Mouse (Mus musculus) R1 (cell line): ENCODE data around the gene Lingo3.
A peak's percentile ranks its signal among the peaks of the same experiment; 100 is the strongest.
"Not testable (repeated sequence)": the region's sequence is repeated elsewhere in the genome, so short reads cannot be mapped to it uniquely, and the experiment has no call there.

Experiments
- DNase-seq: peaks from one replicate; pipeline ENCODE4 v3.0.0-alpha.2; 2018; ENCODE audit warnings: low read depth, low spot score

The Lingo3 gene

DNA sequence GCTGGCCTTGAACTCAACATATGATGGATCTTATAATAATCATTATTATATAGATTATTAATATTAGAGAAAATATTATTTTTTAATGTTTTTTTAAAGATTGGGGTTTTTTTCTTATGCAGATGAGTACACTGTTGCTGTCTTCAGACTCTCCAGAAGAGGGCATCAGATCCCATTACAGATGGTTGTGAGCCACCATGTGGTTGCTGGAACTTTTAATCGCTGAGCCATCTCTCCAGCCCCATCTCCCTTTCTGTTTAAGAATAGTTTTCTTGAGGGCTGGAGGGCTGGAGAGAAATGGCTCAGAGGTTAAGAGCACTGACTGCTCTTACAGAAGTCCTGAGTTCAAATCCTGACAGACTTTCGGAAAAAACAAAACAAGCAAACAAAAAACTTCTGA is 21.8 kb downstream of the Lingo3 start:
- peak; percentile 75 for DNase-seq

DNA sequence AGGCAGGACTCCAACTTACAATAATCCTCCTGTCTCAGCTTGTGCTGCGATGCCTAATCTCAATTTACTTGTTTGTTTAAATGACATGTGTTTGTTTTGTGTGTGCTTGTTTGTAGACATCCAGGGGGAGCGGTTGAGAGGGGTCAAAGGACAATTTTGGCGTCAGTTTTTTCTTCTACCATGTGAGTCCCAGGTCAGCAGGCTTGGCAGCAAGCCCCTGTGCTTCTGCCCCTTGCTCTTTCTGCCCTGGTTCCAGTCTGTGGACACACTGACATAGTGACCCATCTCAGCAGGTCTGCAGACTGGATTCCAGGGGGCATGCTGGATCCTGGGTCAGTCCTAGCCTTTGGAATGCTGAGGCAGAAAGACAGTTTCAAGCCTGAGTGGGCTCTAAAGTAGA is 24.4 kb downstream of the Lingo3 start:
- no peak for DNase-seq

- no peak for DNase-seq
These were observed 25.1 kb downstream of the Lingo3 start for GRCm38 (mm10) chr10:80818599-80819281.

DNA sequence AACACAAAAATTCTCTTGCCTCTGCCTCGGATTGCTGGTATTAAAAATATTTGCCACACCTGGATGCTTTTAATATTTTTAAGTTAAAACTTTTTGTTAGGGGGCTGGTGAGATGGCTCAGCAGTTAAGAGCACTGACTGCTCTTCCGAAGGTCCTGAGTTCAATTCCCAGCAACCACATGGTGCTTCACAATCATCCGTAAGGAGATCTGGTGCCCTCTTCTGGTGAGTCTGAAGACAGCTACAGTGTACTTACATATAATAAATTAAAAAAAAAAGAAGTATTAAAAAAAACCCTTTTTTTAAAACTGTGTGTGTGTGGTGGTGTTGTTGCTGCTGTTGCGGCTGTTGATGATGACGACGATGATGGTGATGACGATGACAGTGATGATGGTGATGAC is 25.9 kb downstream of the Lingo3 start:
- DNase-seq = peak; percentile 67

DNA sequence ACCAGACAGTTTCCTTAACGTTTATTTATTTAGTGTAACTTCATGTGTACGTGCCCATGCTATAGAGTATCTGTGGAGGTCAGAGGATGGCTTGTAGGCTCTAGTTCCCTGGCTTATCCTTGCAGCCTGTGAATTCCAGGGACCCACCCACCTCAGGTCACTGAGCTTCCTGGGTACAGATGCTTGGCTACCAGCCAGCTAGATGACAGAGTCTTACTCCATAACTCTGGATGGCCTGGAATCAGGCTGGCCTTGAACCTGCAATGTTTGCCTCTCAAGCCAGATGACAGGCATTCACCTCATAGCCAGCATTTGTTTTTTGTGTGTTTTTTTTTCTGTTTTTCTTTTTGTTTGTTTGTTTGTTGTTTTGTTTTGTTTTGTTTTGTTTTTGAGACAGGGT is 26.7 kb downstream of the Lingo3 start:
- no peak for DNase-seq

GRCm38 (mm10) chr10:80816303-80816702 is 27.5 kb downstream of the Lingo3 start:
- DNase-seq = not testable (repeated sequence)

DNA sequence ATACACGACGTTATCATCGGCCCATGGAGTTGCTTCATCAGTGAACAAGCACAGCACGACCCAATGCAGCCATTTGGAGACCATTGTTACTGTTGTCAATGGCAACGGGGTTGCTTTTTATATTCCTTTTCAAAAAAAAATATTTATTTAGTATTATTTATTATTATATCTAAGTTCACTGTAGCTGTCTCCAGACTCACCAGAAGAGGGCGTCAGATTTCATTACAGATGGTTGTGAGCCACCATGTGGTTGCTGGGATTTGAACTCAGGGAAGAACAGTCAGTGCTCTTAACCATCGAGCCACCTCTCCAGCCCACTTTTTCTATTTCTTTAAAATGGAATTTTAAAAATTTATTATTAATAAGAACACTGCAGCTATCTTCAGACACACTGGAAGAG is 29.0 kb downstream of the Lingo3 start:
- DNase-seq = no peak

DNA sequence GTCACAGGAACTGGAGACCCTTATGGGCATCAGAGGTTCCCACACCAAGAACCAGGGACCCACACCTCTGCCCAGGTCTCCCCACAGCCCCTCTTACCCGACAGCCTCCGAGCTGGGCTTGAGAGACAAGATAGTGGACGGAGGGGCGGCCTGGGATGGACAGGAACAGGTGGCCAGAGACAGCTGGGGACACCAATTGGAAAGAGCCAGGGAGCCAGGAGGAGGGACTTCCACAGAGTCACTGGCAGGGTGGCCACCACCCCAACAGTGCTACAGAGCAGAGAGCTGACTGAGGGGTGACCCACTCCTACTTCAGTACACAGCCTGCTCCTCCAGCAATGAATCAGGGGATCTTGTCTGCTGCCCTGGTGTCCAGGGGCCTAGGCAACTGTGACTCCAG is 30.5 kb downstream of the Lingo3 start, which contains the start of gene Jsrp1:
TSS of gene Jsrp1 (minus strand) at position 133 of the 400 bp plus-strand sequence.
- DNase-seq = no peak

GRCm38 (mm10) chr10:80812391-80813041 is 31.3 kb downstream of the Lingo3 start:
- DNase-seq = no peak

- no peak for DNase-seq
These were observed 33.8 kb downstream of the Lingo3 start for GRCm38 (mm10) chr10:80810084-80810483.

DNA sequence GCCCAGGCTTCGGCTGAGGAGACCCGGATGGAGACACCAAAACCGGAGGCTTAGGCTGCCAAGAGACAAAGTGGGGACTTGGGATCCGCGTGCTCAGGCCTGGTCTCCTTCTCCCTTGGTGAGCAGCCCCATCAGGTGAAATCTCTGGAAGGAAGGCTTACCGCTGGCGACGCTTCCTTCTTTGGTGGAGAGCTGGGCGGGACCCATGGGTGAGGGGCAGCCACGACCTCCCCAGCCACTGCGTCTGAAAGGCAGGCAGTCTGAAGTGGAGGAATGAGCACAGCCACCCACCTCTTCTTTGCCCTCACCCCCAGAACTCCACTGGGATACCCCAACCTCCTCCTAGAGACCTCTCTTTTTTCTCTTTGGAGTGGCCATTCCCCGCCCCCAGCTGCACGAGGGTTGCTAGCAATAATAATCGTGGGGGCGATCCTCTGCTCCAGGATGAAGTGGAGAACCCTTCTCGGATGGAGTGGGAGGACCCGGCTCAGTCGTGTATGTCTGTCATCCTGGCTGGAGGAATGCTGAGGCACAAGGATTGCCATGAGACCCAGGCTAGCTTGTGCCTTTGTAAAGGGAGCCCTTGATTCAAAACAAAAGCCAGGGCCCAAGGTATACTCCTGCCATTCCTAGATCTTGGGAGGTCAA is 34.7 kb downstream of the Lingo3 start:
- peak; percentile 43 for DNase-seq

- peak; percentile 51 for DNase-seq
These were observed 35.5 kb downstream of the Lingo3 start for GRCm38 (mm10) chr10:80808099-80808984.

GRCm38 (mm10) chr10:80807057-80807627 is 36.7 kb downstream of the Lingo3 start:
- peak; percentile 82 for DNase-seq

- no peak for DNase-seq
These were observed 37.3 kb downstream of the Lingo3 start for GRCm38 (mm10) chr10:80806341-80807056.

- peak; percentile 74 for DNase-seq
These were observed 37.9 kb downstream of the Lingo3 start for GRCm38 (mm10) chr10:80805925-80806324.

GRCm38 (mm10) chr10:80805322-80805721 is 38.5 kb downstream of the Lingo3 start:
- DNase-seq = no peak

DNA sequence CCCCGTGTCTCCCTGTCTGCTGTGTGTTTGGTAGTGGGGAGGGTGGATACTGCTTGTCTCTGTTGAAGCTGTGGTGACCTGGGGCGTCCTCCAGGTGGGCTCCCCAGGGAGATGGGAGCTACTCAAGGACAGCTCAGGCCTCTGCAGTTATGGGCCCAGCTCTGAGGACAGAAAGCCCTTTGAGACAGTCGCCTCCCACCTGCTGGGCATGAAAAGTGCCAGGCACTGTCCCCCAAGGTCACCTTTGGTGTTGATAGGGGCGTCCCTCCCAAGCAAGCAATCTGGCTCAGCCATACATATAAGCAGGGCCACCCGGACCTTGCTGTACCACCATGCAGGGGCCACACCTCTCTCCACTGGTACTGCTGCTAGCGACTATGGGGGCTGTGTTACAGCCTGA is 38.9 kb downstream of the Lingo3 start, which contains the start of gene Amh:
TSS of gene Amh (plus strand) at position 328 of the 400 bp plus-strand sequence.
- no peak for DNase-seq

- no peak for DNase-seq
These were observed 39.5 kb downstream of the Lingo3 start for GRCm38 (mm10) chr10:80804340-80804739.

DNA sequence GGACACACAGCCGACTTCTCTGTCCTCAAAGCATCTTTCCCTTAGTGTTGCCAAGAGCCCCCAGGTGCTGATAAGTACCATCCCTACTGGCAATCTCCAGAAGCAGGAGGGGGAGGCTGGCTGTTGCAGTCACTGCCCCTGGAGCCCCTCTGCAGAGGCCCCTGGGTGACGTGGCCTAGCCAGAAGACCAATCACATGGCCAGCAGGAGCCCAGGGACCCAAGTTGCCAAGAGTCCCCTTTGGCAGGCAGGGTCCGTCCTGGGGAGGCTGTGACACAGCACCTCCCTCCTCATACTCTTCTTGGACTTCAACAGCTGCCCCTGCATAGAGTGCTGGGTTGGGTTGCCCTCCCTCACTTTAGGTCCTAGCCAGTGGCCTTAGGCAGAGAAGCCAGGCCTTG is 40.8 kb downstream of the Lingo3 start:
- DNase-seq = no peak

DNA sequence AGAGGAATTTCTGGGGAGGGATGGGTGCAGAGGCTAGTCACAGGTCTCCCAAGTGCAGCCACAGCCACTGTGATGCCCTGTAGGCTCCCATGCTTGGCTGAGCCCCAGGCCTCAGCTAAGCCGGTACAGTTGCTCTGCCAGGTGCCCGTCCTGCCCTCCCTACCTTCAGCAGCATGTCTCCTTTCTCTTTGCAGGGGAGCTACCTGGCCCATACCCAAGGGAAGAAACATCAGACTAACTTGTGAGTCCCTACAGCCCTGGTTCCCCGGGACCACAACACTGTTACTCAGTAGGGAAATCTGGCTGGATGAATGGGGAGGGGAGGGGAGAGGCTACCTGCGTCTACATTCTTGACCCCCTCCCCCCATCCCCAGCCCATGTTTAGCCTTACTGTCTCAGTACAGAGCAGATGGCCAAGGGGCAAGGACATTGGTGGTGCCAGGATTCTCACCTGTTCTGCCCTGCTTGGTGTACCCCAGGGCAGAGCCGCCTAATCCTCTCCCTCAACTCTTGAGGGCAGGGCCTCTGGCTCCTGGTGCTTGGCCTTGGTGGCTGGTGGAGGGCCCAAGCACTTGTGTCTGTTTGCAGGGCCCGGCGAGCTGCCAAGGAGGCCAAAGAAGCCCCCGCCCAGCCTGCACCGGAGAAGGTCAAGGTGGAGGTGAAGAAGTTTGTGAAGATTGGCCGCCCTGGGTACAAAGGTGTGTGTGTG is 41.5 kb downstream of the Lingo3 start:
- DNase-seq = no peak
